Mouse (Mus musculus): Measurements from ENCODE around the gene Kif1a. TPM values are rescaled to one million over a fixed set of nuclear protein-coding genes. Genes with fewer than 3 reads are reported as not detected.

The Kif1a gene
- total and polyA plus RNA-seq, 3 experiments, result not detected

DNA sequence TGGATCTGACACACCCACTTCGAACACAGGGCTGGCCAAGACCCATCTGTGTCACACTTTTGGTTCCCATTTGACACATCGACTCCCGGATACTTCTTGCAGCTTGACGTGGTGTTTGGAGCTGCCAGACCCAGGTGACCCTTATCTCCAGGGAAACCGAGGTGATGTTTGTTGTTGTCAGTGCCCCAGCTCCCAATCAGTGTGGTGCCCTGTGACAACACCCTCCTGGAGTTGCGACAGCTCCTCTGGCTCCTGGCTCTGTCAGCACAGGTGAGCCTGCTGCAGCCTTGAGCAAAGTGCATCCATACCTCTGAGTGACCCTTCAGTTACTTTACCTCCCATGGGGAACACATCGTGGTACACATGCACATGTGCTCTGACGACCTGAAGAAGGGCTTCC is 30.9 kb upstream of the Kif1a start:
- H3K36me3 ChIP-seq (ENCODE audit: control insufficient read depth in 1 of 2, insufficient read depth in 2 of 2, low read length in 2 of 2), result no peaks in the 10 kb centered on the region

GRCm38 (mm10) chr1:93130242-93130983 is 28.7 kb upstream of the Kif1a start:
- no peak overlapping the region for H3K27ac ChIP-seq (ENCODE audit: control insufficient read depth, low read depth, low read length)
- no peak for DNase-seq (ENCODE audit: low read depth, low spot score)
- no peaks in the 10 kb centered on the region for H3K4me1 ChIP-seq (ENCODE audit: control insufficient read depth in 1 of 2, insufficient read depth in 2 of 2, low read length in 2 of 2)
- no peaks in the 10 kb centered on the region for H3K79me2 ChIP-seq (ENCODE audit: control insufficient read depth, insufficient read depth, low read length, poor library complexity)
- H3K27me3 ChIP-seq (ENCODE audit: control insufficient read depth in 1 of 2, insufficient read depth in 2 of 2, low read length in 2 of 2), result no peaks in the 10 kb centered on the region
- no peak overlapping the region for H3K9ac ChIP-seq (ENCODE audit: control insufficient read depth, low read depth, low read length, poor library complexity, severe bottlenecking)
- no peaks in the 10 kb centered on the region for H3K9me3 ChIP-seq (replicated peaks; ENCODE audit: insufficient read depth, low read length)
- no peaks in the 10 kb centered on the region for H3K36me3 ChIP-seq (ENCODE audit: control insufficient read depth in 1 of 2, insufficient read depth in 2 of 2, low read length in 2 of 2)
- H3K4me3 ChIP-seq (ENCODE audit: control insufficient read depth in 1 of 2, insufficient read depth in 1 of 2, low read depth in 2 of 2, low read length in 2 of 2), result no peak overlapping the region
- no peak for TF ChIP-seq CHD2 (IDR thresholded peaks at IDR 0.05; ENCODE audit: low read length)
- TF ChIP-seq ZNF384 (IDR thresholded peaks at IDR 0.05; ENCODE audit: low read depth, low read length), result no peak
- TF ChIP-seq MAX (IDR thresholded peaks at IDR 0.05; ENCODE audit: low read length), result no peak
- no peak for TF ChIP-seq RAD21 (IDR thresholded peaks at IDR 0.05; ENCODE audit: low read depth, low read length)
- no peak for TF ChIP-seq JUND (IDR thresholded peaks at IDR 0.05; ENCODE audit: low read depth, low read length)
- TF ChIP-seq MYC (IDR thresholded peaks at IDR 0.05; ENCODE audit: low read depth, low read length), result no peak
- TF ChIP-seq ETS1 (IDR thresholded peaks at IDR 0.05; ENCODE audit: low read depth, low read length), result no peak
- no peak for TF ChIP-seq MAZ (IDR thresholded peaks at IDR 0.05; ENCODE audit: low read depth, low read length)
- no peak for TF ChIP-seq KAT2A (conservative IDR thresholded peaks at IDR 0.05; ENCODE audit: low read depth, low read length)

More for the DNA sequence above, 30.9 kb upstream of the Kif1a start:
- H3K9me3 ChIP-seq (replicated peaks; ENCODE audit: insufficient read depth, low read length), result no peaks in the 10 kb centered on the region
- H3K9ac ChIP-seq (ENCODE audit: control insufficient read depth, low read depth, low read length, poor library complexity, severe bottlenecking), result no peak overlapping the region
- TF ChIP-seq NRF1 (IDR thresholded peaks at IDR 0.05; ENCODE audit: insufficient read depth, low read depth, low read length, poor library complexity, severe bottlenecking), result no peak
- TF ChIP-seq RAD21 (IDR thresholded peaks at IDR 0.05; ENCODE audit: low read depth, low read length), result no peak
- no peak for TF ChIP-seq TAL1 (IDR thresholded peaks at IDR 0.05; ENCODE audit: low read length)
- no peak for TF ChIP-seq ZMIZ1 (IDR thresholded peaks at IDR 0.05; ENCODE audit: low read depth, low read length)
- TF ChIP-seq ZNF384 (IDR thresholded peaks at IDR 0.05; ENCODE audit: low read depth, low read length), result no peak
- TF ChIP-seq POLR2AphosphoS2 (IDR thresholded peaks at IDR 0.05; ENCODE audit: low read length), result no peak
- TF ChIP-seq MAZ (IDR thresholded peaks at IDR 0.05; ENCODE audit: low read depth, low read length), result no peak
- TF ChIP-seq MYC (IDR thresholded peaks at IDR 0.05; ENCODE audit: low read depth, low read length), result no peak
- no peak for TF ChIP-seq NELFE (IDR thresholded peaks at IDR 0.05; ENCODE audit: low read depth, low read length)
- TF ChIP-seq MAX (IDR thresholded peaks at IDR 0.05; ENCODE audit: low read length), result no peak
- no peak for TF ChIP-seq TCF12 (IDR thresholded peaks at IDR 0.05; ENCODE audit: low read depth, low read length)
- no peak for TF ChIP-seq CHD1 (IDR thresholded peaks at IDR 0.05; ENCODE audit: low read depth, low read length)
- no peak for TF ChIP-seq ETS1 (IDR thresholded peaks at IDR 0.05; ENCODE audit: low read depth, low read length)
- no peak for TF ChIP-seq RCOR1 (IDR thresholded peaks at IDR 0.05; ENCODE audit: low read depth, low read length)
- no peak for TF ChIP-seq POLR2AphosphoS5 (IDR thresholded peaks at IDR 0.05; ENCODE audit: borderline replicate concordance, low read depth, low read length)
- no peak for TF ChIP-seq USF2 (IDR thresholded peaks at IDR 0.05; ENCODE audit: borderline replicate concordance in 1 of 2, insufficient read depth in 1 of 2, low read depth in 1 of 2, low read length in 2 of 2)
- TF ChIP-seq MYB (IDR thresholded peaks at IDR 0.05; ENCODE audit: low read depth, low read length), result no peak
- no peak for TF ChIP-seq KAT2A (conservative IDR thresholded peaks at IDR 0.05; ENCODE audit: low read depth, low read length)
- no peak for TF ChIP-seq SIN3A (IDR thresholded peaks at IDR 0.05; ENCODE audit: low read length)
- TF ChIP-seq BHLHE40 (IDR thresholded peaks at IDR 0.05; ENCODE audit: borderline replicate concordance, low read depth, low read length), result no peak
- H3K27me3 ChIP-seq (ENCODE audit: control insufficient read depth in 1 of 2, insufficient read depth in 2 of 2, low read length in 2 of 2), result no peaks in the 10 kb centered on the region
- H3K27ac ChIP-seq (ENCODE audit: control insufficient read depth, low read depth, low read length), result no peak overlapping the region
- no peak for DNase-seq (ENCODE audit: low read depth, low spot score)
- no peaks in the 10 kb centered on the region for H3K79me2 ChIP-seq (ENCODE audit: control insufficient read depth, insufficient read depth, low read length, poor library complexity)
- H3K4me3 ChIP-seq (ENCODE audit: control insufficient read depth in 1 of 2, insufficient read depth in 1 of 2, low read depth in 2 of 2, low read length in 2 of 2), result no peak overlapping the region
- no peaks in the 10 kb centered on the region for H3K4me1 ChIP-seq (ENCODE audit: control insufficient read depth in 1 of 2, insufficient read depth in 2 of 2, low read length in 2 of 2)

All from MEL (cell line).